Mouse (Mus musculus) spleen, adult 2 months (tissue): ENCODE data around the gene Hils1. TPM values are rescaled to one million over a fixed set of nuclear protein-coding genes. Genes with fewer than 3 reads are reported as not detected.

Experiments used
- DNase-seq, 2 experiments: peaks; one replicate each; pipeline versions ENCODE4 v3.0.0 to v3.0.0-alpha.2; 2012 to 2021; ENCODE audit warnings: low spot score in 2 of 2, low read depth in 1 of 2
- H3K27ac ChIP-seq: fragments of 200-500 bp; 2 replicates; pipeline ENCODE4 v1.5.1; 2012; ENCODE audit warnings: low read length, inconsistent platforms; ENCODE audit not compliant: insufficient read depth
- H3K27me3 ChIP-seq: fragments of 200-500 bp; 2 replicates; pipeline ENCODE4 v1.6.1; 2012; ENCODE audit warnings: mild to moderate bottlenecking, moderate library complexity, low read length, inconsistent platforms; ENCODE audit not compliant: control insufficient read depth, insufficient read depth
- H3K36me3 ChIP-seq: fragments of 200-500 bp; 2 replicates; pipeline ENCODE4 v1.6.1; 2012; ENCODE audit warnings: mild to moderate bottlenecking, low read length, inconsistent platforms; ENCODE audit not compliant: control insufficient read depth, insufficient read depth
- H3K4me1 ChIP-seq: fragments of 200-500 bp; 2 replicates; pipeline ENCODE4 v1.6.1; 2011; ENCODE audit warnings: inconsistent platforms; ENCODE audit not compliant: control insufficient read depth, insufficient read depth, insufficient read length
- H3K4me3 ChIP-seq: fragments of 200-500 bp; 2 replicates; pipeline ENCODE4 v1.5.1; 2011; ENCODE audit warnings: mild to moderate bottlenecking, inconsistent platforms; ENCODE audit not compliant: insufficient read depth, insufficient read length; ENCODE audit errors: extremely low read depth
- CTCF ChIP-seq: fragments of 200-500 bp; IDR thresholded peaks from 2 replicates; pipeline ENCODE4 v1.5.1; 2011; ENCODE audit warnings: mild to moderate bottlenecking, inconsistent platforms; ENCODE audit not compliant: insufficient read depth, insufficient read length, insufficient replicate concordance; ENCODE audit errors: extremely low read depth
- POLR2A ChIP-seq: fragments of 200-500 bp; IDR thresholded peaks from 2 replicates; pipeline ENCODE4 v1.6.1; 2011; ENCODE audit warnings: low read depth, low read length, inconsistent platforms
- WGBS: fragments of 180-500 bp; shearing (Covaris S2); methylation state at CpG from one replicate; pipeline ENCODE4 v1.1.7; 2018; 5-methylcytosine and 5-hydroxymethylcytosine counted together
- polyA plus RNA-seq: library from polyadenylated mRNA; depleted of rRNA; stranded (reverse); fragments of >200 nt; gene quantifications from 2 replicates; pipeline ENCODE4 v1.2.3, GENCODE M21; 2012

Gene Hils1
- polyA plus RNA-seq, 1 experiment: not detected

DNA sequence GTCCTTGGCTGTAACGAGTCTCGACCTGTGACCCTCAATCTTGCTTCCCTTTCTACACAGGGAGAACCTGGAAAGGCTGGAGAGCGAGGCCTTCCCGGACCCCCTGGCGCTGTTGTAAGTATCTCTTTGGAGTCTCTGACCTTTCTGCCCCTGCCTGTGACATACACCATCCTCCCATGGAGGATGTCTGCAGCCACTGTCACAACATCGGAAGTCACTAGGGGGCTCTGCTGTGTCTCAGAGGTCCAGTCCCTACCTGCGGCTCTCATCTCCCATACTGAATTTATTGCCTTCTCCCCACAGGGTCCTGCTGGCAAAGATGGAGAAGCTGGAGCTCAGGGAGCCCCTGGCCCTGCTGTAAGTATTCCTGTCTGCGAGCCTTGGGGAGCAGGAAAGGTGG is 23.1 kb upstream of the Hils1 start:
- no peaks in the 10 kb centered on the region for H3K27me3 ChIP-seq
- DNase-seq: no peak
- 51% methylated on average over 8 of the region's 8 CpGs for WGBS
- no peak for TF ChIP-seq CTCF
- TF ChIP-seq POLR2A: no peak
- no peaks in the 10 kb centered on the region for H3K4me1 ChIP-seq
- no peaks in the 10 kb centered on the region for H3K36me3 ChIP-seq
- no peak overlapping the region for H3K4me3 ChIP-seq
- no peak overlapping the region for H3K27ac ChIP-seq

DNA sequence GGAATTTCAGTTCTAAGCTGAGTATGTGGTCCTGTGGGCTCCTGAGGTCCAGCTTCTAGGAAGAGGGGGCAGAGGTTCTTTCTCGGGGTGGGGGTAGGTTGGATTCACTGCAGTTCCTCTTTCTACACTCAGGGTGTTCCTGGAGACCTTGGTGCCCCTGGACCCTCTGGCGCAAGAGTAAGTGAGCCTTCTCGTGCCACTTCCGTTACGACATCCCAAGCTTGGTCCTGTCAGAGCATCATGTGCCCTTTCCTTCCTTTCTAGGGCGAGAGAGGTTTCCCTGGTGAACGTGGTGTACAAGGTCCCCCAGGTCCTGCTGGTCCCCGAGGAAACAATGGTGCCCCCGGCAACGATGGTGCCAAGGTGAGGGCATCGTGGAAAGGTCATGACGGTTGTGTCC is 22.2 kb upstream of the Hils1 start:
- H3K4me1 ChIP-seq: no peaks in the 10 kb centered on the region
- TF ChIP-seq POLR2A (no peak), CTCF (no peak)
- H3K36me3 ChIP-seq: no peaks in the 10 kb centered on the region
- no peak for DNase-seq
- H3K27ac ChIP-seq: no peak overlapping the region
- 65% methylated on average over 12 of the region's 12 CpGs for WGBS
- H3K27me3 ChIP-seq: no peaks in the 10 kb centered on the region
- no peak overlapping the region for H3K4me3 ChIP-seq

DNA sequence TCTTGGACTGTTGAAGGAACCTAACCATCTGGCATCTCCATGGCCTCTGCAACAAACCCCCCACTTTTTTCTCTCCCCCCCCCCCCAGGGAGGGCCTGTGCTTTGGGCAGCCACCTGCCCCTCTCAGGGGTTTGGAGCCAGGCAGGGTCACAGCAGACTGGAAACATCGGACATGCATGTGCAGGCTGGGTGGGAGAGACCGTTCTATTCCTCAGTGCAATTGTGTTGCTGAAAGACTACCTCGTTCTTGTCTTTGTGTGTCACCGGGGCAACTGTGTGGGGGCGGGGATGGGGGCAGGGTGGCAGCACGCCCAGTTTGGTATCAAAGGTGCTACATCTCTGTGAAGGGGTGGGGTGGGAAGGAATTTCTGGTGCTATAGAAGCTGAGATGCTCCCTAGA is 15.2 kb upstream of the Hils1 start:
- Histone ChIP-seq H3K4me1 (no peaks in the 10 kb centered on the region), H3K27ac (no peak overlapping the region), H3K4me3 (no peak overlapping the region), H3K36me3 (no peaks in the 10 kb centered on the region), H3K27me3 (no peaks in the 10 kb centered on the region)
- TF ChIP-seq CTCF: no peak
- no peak for TF ChIP-seq POLR2A
- no peak for DNase-seq
- WGBS: 50% methylated on average over 6 of the region's 6 CpGs

- Histone ChIP-seq H3K36me3 (no peaks in the 10 kb centered on the region), H3K27ac (no peak overlapping the region), H3K4me1 (peaks cover 2% of the 10 kb centered on the region; the same call in 1 of the 2 replicates), H3K4me3 (no peak overlapping the region), H3K27me3 (no peaks in the 10 kb centered on the region)
- TF ChIP-seq POLR2A (no peak), CTCF (no peak)
- 92% methylated on average over 9 of the region's 9 CpGs for WGBS
- DNase-seq: no peak
Measured at GRCm38 (mm10) chr11:94955103-94955502, 12.3 kb upstream of the Hils1 start.

GRCm38 (mm10) chr11:94957693-94958064 is 9.7 kb upstream of the Hils1 start:
- H3K36me3 ChIP-seq: no peaks in the 10 kb centered on the region
- no peak overlapping the region; the same call in 1 of the 2 replicates for H3K27ac ChIP-seq
- no peak overlapping the region for H3K4me3 ChIP-seq
- TF ChIP-seq CTCF (no peak), POLR2A (no peak)
- H3K27me3 ChIP-seq: no peaks in the 10 kb centered on the region
- peaks cover 2% of the 10 kb centered on the region; the same call in 1 of the 2 replicates for H3K4me1 ChIP-seq
- 89% methylated on average over 9 of the region's 9 CpGs for WGBS
- DNase-seq: no peak

DNA sequence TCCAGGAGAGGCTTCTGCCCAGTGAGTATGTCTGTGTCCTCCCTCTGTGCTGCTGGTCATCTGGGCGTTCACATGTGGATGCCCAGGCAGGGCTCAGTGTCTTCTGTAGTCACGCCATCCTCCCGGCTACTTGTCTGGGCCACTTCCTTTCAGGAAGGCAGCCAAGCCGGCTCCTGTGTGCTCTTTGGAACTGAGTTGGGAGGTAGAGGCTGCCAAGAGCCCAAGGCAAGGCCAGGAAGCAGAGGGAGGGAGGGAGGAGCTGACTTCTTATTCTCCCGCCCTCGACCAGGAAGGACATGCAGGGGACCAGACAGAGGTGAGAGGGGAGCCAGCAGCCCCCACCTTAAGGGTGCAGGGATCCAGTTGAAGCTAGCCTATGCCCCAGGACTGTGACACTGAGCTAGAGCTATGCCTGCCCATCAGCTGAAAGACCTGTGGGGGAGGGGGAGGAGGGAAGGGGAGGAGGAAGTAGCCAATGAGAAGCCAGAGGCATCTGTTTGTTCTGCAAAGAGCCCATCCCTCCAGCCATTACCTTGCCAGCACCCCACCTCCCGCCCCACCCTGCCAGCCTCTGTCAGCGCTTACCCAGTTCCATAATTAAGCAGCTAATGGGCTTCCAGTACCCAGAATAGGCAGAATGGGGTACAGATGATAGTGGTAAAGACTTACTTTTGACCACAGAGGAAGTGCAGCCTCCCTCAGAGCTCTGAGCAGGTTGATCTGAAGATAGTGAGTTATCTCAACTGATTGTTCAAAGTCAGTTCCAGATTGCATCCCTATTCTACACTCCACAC is 9.1 kb upstream of the Hils1 start:
- Histone ChIP-seq H3K27me3 (no peaks in the 10 kb centered on the region), H3K4me3 (no peak overlapping the region), H3K36me3 (no peaks in the 10 kb centered on the region), H3K4me1 (peaks cover 2% of the 10 kb centered on the region; the same call in 1 of the 2 replicates), H3K27ac (no peak overlapping the region)
- TF ChIP-seq CTCF (no peak), POLR2A (no peak)
- no peak for DNase-seq
- 36% methylated on average over 8 of the region's 8 CpGs for WGBS

DNA sequence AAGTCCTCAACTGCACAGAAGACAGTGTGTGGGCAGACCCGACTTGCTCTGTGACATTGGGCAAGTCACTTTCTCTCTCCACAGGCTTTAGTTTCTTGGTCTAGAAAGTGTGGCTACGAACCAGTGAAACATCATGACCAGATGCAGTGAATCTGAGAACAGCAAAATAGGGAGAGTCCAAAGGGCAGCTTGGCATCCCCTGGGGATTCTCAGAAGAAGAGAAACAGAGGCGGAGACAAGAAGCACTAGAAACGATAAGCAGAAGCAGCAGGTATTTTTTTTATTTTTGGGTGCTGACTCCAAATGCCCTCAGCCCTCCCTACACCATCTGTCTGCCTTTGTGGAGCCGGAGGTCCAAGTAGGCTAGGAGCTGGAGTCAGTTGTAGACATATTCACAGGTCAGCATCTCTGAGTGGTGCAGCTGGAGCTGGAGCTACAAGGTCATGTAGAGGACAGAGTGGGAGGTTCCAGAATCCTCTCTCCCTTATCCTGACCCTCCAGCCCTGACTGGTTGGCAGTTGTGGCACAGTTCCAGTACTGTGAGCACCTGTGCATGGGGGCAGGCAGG is 4.8 kb upstream of the Hils1 start:
- WGBS: 63% methylated on average over 5 of the region's 5 CpGs
- no peaks in the 10 kb centered on the region for H3K27me3 ChIP-seq
- H3K27ac ChIP-seq: no peak overlapping the region
- DNase-seq: no peak
- TF ChIP-seq CTCF (no peak), POLR2A (no peak)
- H3K4me3 ChIP-seq: no peak overlapping the region
- no peaks in the 10 kb centered on the region for H3K36me3 ChIP-seq
- peaks cover 2% of the 10 kb centered on the region; the same call in 1 of the 2 replicates for H3K4me1 ChIP-seq
